Mouse (Mus musculus) embryonic facial prominence, embryonic 11.5 days (tissue): ENCODE results near the gene Dnpep. TPM values are rescaled to one million over a fixed set of nuclear protein-coding genes. Genes with fewer than 3 reads are reported as not detected.

Experiments
- ATAC-seq: fragments of 200-750 bp; cut with Nextera tagmentation; replicated peaks from 2 replicates; pipeline ENCODE4 v1.8.0; 2017; ENCODE audit warnings: low read depth; ENCODE audit not compliant: insufficient number of reproducible peaks, low FRiP score, low TSS enrichment
- DNase-seq: peaks from one replicate; pipeline ENCODE4 v3.0.0-alpha.2; 2015; ENCODE audit warnings: low spot score
- H3K27ac ChIP-seq: fragments of 300-500 bp; sonication (generic); replicated peaks from 2 replicates; pipeline ENCODE4 v1.5.1; 2014; ENCODE audit warnings: mild to moderate bottlenecking, low read depth, low read length, control low read depth
- H3K27me3 ChIP-seq: fragments of 300-500 bp; sonication (generic); 2 replicates; pipeline ENCODE4 v1.6.1; 2014; ENCODE audit warnings: mild to moderate bottlenecking, low read length, moderate library complexity, mixed read lengths; ENCODE audit not compliant: control insufficient read depth, insufficient read depth
- H3K36me3 ChIP-seq: fragments of 300-500 bp; sonication (generic); replicated peaks from 2 replicates; pipeline ENCODE4 v1.6.1; 2014; ENCODE audit warnings: low read depth, mild to moderate bottlenecking, low read length, moderate library complexity, mixed read lengths; ENCODE audit not compliant: control insufficient read depth, insufficient read depth
- H3K4me1 ChIP-seq: fragments of 300-500 bp; sonication (generic); 2 replicates; pipeline ENCODE4 v1.6.1; 2014; ENCODE audit warnings: low read length, mixed read lengths; ENCODE audit not compliant: control insufficient read depth, insufficient read depth
- H3K4me2 ChIP-seq: fragments of 300-500 bp; sonication (generic); 2 replicates; pipeline ENCODE4 v1.6.1; 2014; ENCODE audit warnings: low read depth, mild to moderate bottlenecking, control low read depth, low read length, moderate library complexity
- H3K4me3 ChIP-seq: fragments of 300-500 bp; sonication (generic); 2 replicates; pipeline ENCODE4 v1.5.1; 2014; ENCODE audit warnings: low read depth, low read length, control low read depth
- H3K9ac ChIP-seq: fragments of 300-500 bp; sonication (generic); replicated peaks from 2 replicates; pipeline ENCODE4 v1.6.1; 2014; ENCODE audit warnings: mild to moderate bottlenecking, control low read depth, low read length
- H3K9me3 ChIP-seq: fragments of 300-500 bp; sonication (generic); replicated peaks from 2 replicates; pipeline ENCODE4 v1.6.1; 2016; ENCODE audit warnings: mild to moderate bottlenecking, low read length, inconsistent platforms, mixed read lengths; ENCODE audit not compliant: control insufficient read depth
- WGBS: fragments of 180-500 bp; shearing (Covaris S2); extraction: QIAGEN DNeasy Blood & Tissue Kit; methylation state at CpG from one replicate; pipeline ENCODE4 v1.1.7; 2014; 5-methylcytosine and 5-hydroxymethylcytosine counted together
- polyA plus RNA-seq: library from polyadenylated mRNA; unstranded; fragments of >200 nt; fragmentation: Nextera tagmentation; extraction: Ambion mirVana; gene quantifications from 2 replicates; pipeline ENCODE4 v1.2.1, GENCODE M21; 2014

The Dnpep gene
- polyA plus RNA-seq, 1 experiment from 2014 or later = 123 TPM

- peaks cover 26% of the 10 kb centered on the region for H3K4me1 ChIP-seq
- H3K27ac ChIP-seq = no peak overlapping the region
- ATAC-seq (no peak), DNase-seq (no peak)
- no peaks in the 10 kb centered on the region for H3K9me3 ChIP-seq
- H3K36me3 ChIP-seq = no peaks in the 10 kb centered on the region
- no peaks in the 10 kb centered on the region for H3K27me3 ChIP-seq
- H3K9ac ChIP-seq = no peak overlapping the region
- 70% methylated on average over 2 of the region's 2 CpGs for WGBS
- no peak overlapping the region for H3K4me3 ChIP-seq
- no peak overlapping the region for H3K4me2 ChIP-seq
Measured at GRCm38 (mm10) chr1:75340519-75340918, 22.7 kb upstream of the Dnpep start.

GRCm38 (mm10) chr1:75339337-75339736 lies 21.5 kb upstream of the Dnpep start:
- peak; percentile 54 for DNase-seq
- Histone ChIP-seq H3K9me3 (no peaks in the 10 kb centered on the region), H3K9ac (peak overlapping the region; percentile 36; the same call in 1 of the 2 replicates), H3K4me2 (no peak overlapping the region), H3K36me3 (no peaks in the 10 kb centered on the region), H3K4me3 (no peak overlapping the region), H3K27ac (peak overlapping the region; percentile 17; the same call in 1 of the 2 replicates), H3K27me3 (no peaks in the 10 kb centered on the region), H3K4me1 (peaks cover 18% of the 10 kb centered on the region)
- no peak for ATAC-seq
- 21% methylated on average over 9 of the region's 9 CpGs for WGBS

- no peak for ATAC-seq
- no peak overlapping the region for H3K9ac ChIP-seq
Measured at GRCm38 (mm10) chr1:75338091-75338694, 20.4 kb upstream of the Dnpep start.

GRCm38 (mm10) chr1:75337097-75337496 lies 19.3 kb upstream of the Dnpep start:
- H3K4me1 ChIP-seq = peaks cover 12% of the 10 kb centered on the region
- DNase-seq = no peak
- H3K9me3 ChIP-seq = no peaks in the 10 kb centered on the region
- 80% methylated on average over 9 of the region's 9 CpGs for WGBS
- H3K27me3 ChIP-seq = no peaks in the 10 kb centered on the region
- H3K27ac ChIP-seq = no peak overlapping the region
- no peak overlapping the region for H3K9ac ChIP-seq
- H3K36me3 ChIP-seq = no peaks in the 10 kb centered on the region
- no peak for ATAC-seq
- no peak overlapping the region for H3K4me3 ChIP-seq
- no peak overlapping the region for H3K4me2 ChIP-seq

More at GRCm38 (mm10) chr1:75338091-75338694, 20.4 kb upstream of the Dnpep start:
- WGBS = 34% methylated on average over 11 of the region's 11 CpGs
- peak; percentile 30 for DNase-seq
- Histone ChIP-seq H3K9me3 (no peaks in the 10 kb centered on the region), H3K4me2 (no peak overlapping the region; the same call in 1 of the 2 replicates), H3K36me3 (no peaks in the 10 kb centered on the region), H3K4me1 (peaks cover 12% of the 10 kb centered on the region), H3K27me3 (no peaks in the 10 kb centered on the region), H3K4me3 (no peak overlapping the region), H3K27ac (peak overlapping the region; percentile 17)

- H3K4me3 ChIP-seq = no peak overlapping the region
- H3K9me3 ChIP-seq = no peaks in the 10 kb centered on the region
- peaks cover 12% of the 10 kb centered on the region for H3K4me1 ChIP-seq
- H3K36me3 ChIP-seq = no peaks in the 10 kb centered on the region
- no peak for ATAC-seq
- H3K27ac ChIP-seq = no peak overlapping the region
- 60% methylated on average over 3 of the region's 3 CpGs for WGBS
- no peaks in the 10 kb centered on the region for H3K27me3 ChIP-seq
- H3K9ac ChIP-seq = no peak overlapping the region
- no peak for DNase-seq
- no peak overlapping the region for H3K4me2 ChIP-seq
Measured at GRCm38 (mm10) chr1:75336461-75336860, 18.7 kb upstream of the Dnpep start.

- ATAC-seq (no peak), DNase-seq (no peak)
- no peaks in the 10 kb centered on the region for H3K9me3 ChIP-seq
- no peak overlapping the region for H3K4me2 ChIP-seq
- no peak overlapping the region for H3K27ac ChIP-seq
- H3K27me3 ChIP-seq = no peaks in the 10 kb centered on the region
- H3K4me3 ChIP-seq = no peak overlapping the region
- no peaks in the 10 kb centered on the region for H3K4me1 ChIP-seq
- 66% methylated on average over 1 of the region's 1 CpGs for whole genome bisulfite sequencing
- H3K36me3 ChIP-seq = no peaks in the 10 kb centered on the region
- no peak overlapping the region for H3K9ac ChIP-seq
Measured at GRCm38 (mm10) chr1:75331271-75331670, 13.5 kb upstream of the Dnpep start.

- H3K4me2 ChIP-seq = no peak overlapping the region
- DNase-seq = no peak
- ATAC-seq = no peak
- H3K36me3 ChIP-seq = no peaks in the 10 kb centered on the region
- no peak overlapping the region for H3K9ac ChIP-seq
- no peak overlapping the region for H3K4me3 ChIP-seq
- no peaks in the 10 kb centered on the region for H3K27me3 ChIP-seq
- H3K9me3 ChIP-seq = no peaks in the 10 kb centered on the region
- H3K27ac ChIP-seq = no peak overlapping the region
- H3K4me1 ChIP-seq = no peaks in the 10 kb centered on the region
Measured at GRCm38 (mm10) chr1:75327461-75327860, 9.7 kb upstream of the Dnpep start.

GRCm38 (mm10) chr1:75319166-75319565 lies 1.4 kb upstream of the Dnpep start:
- H3K4me3 ChIP-seq = no peak overlapping the region
- H3K27me3 ChIP-seq = no peaks in the 10 kb centered on the region
- H3K9ac ChIP-seq = no peak overlapping the region
- no peak overlapping the region for H3K4me2 ChIP-seq
- no peaks in the 10 kb centered on the region; the same call in 1 of the 2 replicates for H3K36me3 ChIP-seq
- WGBS = 87% methylated on average over 10 of the region's 10 CpGs
- no peaks in the 10 kb centered on the region for H3K4me1 ChIP-seq
- DNase-seq (no peak), ATAC-seq (no peak)
- H3K9me3 ChIP-seq = no peaks in the 10 kb centered on the region
- H3K27ac ChIP-seq = no peak overlapping the region
